Mouse (Mus musculus): ENCODE measurements around the gene Gck.

GRCm38 (mm10) chr11:5855902-5856301 lies 94.0 kb downstream of the Gck start:
- no peak for TF ChIP-seq CTCF (IDR thresholded peaks at IDR 0.05; ENCODE audit: insufficient read depth, low read depth, low read length)
- no peak for TF ChIP-seq POLR2A (IDR thresholded peaks at IDR 0.05; ENCODE audit: insufficient read depth, low read depth, low read length)
